Mouse (Mus musculus) E14TG2a.4 (cell line): ENCODE measurements around the gene Fgd5.

Experiments
- CTCF ChIP-seq: conservative IDR thresholded peaks from 2 replicates; pipeline ENCODE4 v1.5.1; 2014; ENCODE audit warnings: low read length
- NANOG ChIP-seq: IDR thresholded peaks from 2 replicates; pipeline ENCODE4 v1.6.1; 2014; ENCODE audit warnings: borderline replicate concordance, low read length, mixed read lengths
- POU5F1 ChIP-seq: IDR thresholded peaks from 2 replicates; pipeline ENCODE4 v1.6.1; 2014; ENCODE audit warnings: low read length, borderline replicate concordance

- TF ChIP-seq CTCF (no peak), NANOG (no peak), POU5F1 (no peak)
These were observed 34.4 kb downstream of the Fgd5 start for GRCm38 (mm10) chr6:92013035-92013434.
